Mouse (Mus musculus): ENCODE results near the gene Nme7.

The Nme7 gene

DNA sequence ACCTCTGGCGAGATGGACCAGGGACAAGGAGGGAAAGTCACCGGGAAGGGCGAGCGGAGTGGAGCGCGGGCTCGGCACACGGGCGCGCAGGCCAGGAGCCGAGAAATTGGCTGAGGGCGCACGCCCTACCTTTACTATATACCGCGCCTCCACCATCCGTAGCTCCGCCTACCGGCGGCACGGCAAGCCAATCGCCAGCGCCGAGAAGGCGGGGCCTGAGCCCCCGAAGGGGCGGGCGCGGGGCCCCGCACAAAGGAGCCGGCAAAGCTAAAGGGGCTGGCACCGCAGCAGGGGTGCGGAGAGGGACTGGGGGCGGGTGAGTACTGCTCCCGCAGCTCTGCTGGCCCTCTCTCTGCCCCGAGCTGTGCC is 154.3 kb downstream of the Nme7 start, which contains the start of gene Atp1b1:
TSS of gene Atp1b1 (minus strand) at position 111 of the 369 bp plus-strand sequence.
- peak; percentile 67 to 85 for DNase-seq (ENCODE audit: low spot score in 2 of 2)

DNA sequence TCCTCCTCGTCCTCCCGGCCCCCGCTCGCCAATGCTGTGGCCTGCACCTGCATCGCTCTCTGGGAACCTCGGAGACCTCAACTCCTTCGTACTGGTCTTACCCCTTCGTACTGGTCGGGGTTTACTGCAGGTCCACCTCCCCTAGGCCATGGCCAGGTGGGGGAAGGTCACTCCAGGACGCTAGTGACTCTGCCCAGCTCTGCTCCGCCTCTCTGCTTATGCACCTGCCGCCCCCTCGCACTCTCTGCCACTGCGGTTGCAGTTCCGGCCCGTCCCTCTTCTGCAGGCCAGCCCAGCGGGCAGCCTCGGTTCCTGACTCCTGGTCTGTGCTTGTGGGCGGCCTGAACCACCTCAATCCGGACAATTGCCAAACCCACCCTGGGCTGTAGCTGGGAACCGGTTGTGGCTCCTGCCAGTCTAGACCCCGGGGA is 154.7 kb downstream of the Nme7 start:
- peak in 1 of 2 experiments; percentile 41 for DNase-seq (ENCODE audit: low spot score in 2 of 2)

DNA sequence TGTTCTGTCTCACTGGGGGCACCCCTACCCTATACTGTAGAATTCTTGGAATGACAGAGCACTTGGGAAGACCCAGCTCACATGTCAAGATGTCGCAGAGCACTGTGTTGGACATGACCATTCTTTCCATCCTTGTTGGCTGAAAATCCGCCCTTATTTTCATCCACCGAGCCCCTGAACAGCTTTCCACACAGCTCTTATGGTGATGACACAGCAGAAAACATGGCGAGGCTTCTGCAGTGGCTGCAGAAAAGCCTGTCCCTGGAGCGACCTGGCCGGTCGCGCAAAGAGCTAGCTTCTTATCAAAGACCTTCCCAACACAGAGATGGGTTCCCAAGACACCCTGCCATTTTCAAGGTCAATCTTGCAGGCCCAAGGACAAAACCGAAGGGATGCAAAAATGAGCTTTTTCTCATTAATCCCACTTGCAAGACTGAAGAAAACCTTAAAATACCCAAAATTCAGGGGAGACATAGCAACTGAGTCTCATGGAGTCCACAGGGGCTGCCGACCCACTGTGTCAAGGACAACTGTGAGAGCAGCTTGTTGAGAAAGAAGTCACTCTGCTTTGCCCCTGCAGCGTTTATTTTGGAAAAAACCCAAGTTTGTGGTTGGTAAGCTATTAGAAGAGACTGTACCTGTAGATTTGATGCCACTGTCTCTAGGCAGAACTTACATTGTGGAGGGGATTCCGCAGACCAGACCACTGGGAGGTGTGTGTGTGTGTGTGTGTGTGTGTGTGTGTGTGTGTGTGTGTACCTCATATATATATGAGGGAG is 155.4 kb downstream of the Nme7 start:
- DNase-seq (ENCODE audit: low spot score in 2 of 2): no peak

DNA sequence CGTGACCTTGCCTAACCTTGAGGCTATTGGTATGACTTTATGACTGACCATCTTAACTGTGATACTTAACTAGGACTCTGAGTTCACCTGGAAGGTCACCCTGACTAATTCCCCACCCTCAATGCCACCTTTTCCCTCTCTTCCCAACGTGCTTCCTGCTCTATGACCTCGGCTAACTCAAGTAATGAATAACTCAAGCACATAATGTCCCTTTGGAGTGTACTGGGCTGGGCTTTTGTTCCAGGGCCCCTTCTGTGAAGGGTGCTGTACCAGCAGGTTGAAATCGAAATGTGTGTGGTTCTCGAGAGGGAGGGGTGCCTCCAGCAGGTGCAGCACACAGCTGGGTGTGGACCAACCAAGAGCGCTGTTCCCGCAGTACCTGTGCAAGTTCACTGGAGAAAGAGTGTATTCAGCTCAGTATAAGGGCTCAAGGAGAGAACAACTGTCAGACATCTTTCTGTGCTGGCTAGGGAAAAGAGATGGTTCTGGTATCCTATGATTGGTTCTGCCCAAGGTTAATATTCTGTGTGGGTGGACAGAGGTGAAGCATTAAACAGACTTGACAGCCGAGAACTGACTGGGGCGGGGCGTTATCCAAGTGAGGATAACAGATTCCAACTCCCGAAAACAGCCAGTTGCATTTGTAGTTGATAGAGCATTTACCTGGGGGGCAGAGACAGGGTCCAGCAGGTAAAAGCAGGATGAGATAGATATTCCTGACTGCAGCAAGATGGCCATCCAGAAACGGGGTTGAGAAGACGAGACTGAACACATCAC is 157.2 kb downstream of the Nme7 start:
- DNase-seq (ENCODE audit: low spot score in 2 of 2): no peak

DNA sequence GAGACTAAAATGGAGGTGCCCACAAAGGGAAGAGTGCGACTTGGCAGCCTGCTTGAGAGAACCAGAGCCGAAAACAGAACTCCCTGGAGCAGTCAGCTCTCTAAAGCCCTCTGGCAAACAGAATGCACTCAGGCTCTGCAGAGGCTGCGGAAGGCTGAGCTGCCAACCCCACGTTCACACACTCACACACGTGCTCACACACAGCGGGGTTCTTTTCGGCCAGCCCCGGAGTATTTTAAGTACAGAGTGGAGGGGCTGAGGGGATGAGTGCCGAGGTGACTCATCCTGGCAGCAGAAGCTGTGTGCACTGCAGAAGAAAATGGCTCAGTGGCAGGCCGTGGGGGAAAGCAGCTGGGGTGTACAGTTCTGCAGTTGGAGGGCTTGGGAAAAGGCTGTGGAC is 157.8 kb downstream of the Nme7 start:
- DNase-seq (ENCODE audit: low spot score in 2 of 2): no peak

DNA sequence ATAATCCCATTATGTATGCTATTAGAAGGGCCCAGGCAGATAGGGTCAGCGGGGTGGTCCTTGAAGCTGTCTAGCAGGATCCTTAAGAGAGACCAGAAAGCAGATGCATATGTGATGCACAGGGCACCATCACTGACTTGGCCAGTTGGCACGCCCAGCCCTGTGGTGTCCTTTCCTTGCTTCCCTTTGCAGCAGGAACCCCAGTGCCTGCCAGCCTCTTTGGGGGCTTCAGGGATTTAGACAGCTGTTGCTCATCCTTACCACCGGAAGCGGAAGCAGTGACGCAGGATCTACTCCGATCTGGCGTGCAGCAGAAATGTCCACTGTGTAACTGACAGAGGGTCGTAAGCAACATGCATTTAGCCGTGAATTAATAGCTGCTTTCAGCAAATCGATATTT is 163.5 kb downstream of the Nme7 start:
- no peak for DNase-seq (ENCODE audit: low spot score in 2 of 2)

DNA sequence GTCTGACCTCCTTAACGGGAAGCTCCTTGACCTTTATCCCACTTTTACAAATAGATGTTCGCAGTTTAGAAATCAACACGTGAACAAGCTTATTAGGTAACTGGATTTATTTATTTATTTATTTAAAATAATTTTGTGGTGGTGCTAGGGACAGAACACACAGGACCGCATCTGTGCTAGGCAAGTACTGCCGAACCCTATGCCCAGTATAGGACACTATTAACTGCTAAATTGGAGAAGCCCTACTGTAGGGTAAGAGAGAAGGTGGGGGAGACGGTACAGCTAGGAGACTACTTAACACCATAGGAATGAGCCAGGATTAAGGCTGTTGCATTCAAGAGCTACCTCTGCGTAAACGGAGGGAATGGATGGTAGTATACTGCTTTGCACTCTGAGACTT is 164.4 kb downstream of the Nme7 start:
- no peak for DNase-seq (ENCODE audit: low spot score in 2 of 2)

DNA sequence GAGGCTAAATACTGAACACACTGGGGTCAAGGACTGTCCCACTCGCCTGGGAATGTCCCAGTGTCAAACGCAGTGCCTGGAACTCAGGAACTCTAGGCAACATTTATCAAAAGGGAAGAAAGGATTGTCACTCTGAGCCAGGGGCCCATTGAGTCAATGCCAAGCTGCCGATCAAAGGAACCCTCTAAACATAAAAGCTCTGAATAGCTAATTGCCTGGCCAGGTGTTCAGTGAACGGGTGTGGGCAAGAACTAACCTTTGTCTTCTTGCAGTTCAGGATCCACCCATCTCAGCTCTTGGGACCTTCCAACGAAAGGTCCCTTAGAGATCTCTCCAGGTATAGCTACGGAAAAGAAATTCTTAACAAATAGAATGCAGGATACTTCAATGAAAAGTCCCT is 167.1 kb downstream of the Nme7 start:
- DNase-seq (ENCODE audit: low spot score in 2 of 2): no peak

DNA sequence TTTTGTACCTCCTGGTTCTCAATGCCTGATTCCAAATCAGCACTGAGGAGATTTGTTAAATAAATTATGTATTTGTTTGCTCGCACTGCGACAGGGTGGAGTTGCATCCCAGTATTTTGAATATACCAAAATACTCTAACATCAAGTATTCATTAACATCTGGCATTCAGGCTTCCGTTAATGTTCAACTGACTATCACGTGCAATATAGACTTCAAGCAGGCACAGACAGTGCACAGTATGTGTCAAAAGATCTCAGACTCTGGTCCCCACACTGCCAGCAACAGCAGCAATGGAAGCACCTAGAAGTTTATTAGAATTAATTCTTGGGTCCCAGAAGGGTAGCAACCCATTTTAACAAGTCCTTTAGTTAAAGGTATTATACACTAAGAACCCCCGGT is 167.7 kb downstream of the Nme7 start:
- DNase-seq (ENCODE audit: low spot score in 2 of 2): no peak

DNA sequence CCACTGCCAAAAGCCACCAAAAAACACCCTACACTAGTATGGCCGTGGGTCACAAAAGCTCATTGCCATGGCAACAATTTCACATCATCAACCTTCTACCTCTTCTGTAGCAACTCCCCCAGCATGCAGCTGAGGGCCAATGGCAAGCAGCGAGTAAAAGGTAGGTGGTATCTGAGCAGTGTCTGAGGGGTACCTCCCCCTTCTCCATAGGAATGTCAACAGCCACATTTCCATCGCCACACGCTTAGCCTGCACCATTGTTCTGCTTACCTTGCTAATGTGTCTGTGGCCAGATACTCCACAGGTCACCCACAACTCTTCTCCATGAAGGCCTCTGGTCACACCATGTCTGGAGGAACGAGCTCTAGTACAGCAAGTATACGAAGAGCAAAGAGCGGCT is 169.5 kb downstream of the Nme7 start:
- DNase-seq (ENCODE audit: low spot score in 2 of 2): no peak

DNA sequence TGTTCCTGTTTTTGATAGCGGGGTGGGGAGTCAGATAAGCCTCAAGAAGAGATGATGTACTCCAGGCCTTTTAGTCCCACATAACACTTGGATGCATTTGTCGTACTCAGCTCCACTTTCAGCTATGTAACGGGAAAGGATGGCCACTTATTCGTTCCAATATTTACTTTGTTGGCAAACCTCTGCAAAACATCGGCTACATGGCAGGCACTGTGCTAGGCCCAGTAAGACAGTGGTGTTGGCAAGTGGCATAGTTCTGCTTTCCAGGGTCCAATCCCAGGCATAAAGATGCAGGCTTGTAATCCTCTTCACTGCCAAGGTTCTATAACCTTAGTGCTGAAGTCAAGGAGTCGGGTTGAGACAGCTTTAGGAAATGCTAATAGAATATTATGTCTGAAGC is 170.4 kb downstream of the Nme7 start:
- DNase-seq (ENCODE audit: low spot score in 2 of 2): no peak

DNA sequence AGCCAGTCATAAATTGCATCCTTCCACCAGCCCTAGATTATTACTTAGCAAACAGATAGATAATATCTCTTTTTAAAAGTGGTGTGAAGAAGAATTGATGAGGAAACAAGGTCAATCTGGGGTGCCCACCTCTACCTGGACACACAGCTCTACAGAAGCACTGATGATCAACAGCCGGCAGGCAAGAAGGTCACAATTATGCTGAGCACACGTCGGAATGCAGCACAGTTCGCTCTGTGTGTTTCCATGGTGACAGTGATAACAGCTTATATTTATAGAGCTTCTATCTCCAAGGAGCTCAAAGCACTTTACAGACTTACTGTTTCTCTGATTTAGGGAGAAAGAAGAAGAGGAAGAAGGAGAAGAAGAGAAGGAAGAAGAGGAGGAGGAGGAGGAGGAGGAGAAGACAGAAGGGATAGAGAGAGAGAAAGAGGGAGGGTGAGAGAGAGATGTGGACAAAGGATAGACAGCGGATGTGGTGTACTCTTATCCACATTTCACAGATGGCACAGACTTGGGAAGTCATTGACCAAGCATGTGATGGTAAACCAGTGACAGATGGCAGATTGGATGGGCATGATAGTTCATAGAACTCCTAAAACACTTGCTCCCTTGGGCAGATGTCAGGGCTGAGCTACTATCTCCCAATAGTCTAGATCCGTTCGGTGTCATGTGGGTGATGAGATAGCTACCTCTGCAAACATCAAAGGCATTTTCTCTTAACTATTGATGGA is 171.0 kb downstream of the Nme7 start:
- DNase-seq (ENCODE audit: low spot score in 2 of 2): no peak

DNA sequence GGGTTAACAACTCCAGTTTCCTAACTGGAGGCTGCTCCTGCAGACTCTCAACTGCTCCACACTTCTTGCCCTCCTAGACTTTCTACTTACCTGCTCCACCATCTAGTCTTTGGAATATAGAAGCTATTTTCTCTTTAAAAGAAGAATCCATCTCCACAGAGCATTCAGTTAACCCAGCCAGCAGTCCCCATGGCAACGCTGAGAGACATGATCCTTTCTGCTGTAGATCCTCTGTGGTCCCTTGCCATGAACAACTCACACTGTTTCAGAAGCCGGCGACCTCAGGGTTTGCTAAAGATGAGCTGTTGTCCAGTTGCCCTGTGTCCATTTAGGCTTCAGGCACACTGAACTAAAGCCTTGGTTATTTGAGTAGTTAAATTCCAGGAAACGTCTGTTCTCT is 172.0 kb downstream of the Nme7 start:
- no peak for DNase-seq (ENCODE audit: low spot score in 2 of 2)

DNA sequence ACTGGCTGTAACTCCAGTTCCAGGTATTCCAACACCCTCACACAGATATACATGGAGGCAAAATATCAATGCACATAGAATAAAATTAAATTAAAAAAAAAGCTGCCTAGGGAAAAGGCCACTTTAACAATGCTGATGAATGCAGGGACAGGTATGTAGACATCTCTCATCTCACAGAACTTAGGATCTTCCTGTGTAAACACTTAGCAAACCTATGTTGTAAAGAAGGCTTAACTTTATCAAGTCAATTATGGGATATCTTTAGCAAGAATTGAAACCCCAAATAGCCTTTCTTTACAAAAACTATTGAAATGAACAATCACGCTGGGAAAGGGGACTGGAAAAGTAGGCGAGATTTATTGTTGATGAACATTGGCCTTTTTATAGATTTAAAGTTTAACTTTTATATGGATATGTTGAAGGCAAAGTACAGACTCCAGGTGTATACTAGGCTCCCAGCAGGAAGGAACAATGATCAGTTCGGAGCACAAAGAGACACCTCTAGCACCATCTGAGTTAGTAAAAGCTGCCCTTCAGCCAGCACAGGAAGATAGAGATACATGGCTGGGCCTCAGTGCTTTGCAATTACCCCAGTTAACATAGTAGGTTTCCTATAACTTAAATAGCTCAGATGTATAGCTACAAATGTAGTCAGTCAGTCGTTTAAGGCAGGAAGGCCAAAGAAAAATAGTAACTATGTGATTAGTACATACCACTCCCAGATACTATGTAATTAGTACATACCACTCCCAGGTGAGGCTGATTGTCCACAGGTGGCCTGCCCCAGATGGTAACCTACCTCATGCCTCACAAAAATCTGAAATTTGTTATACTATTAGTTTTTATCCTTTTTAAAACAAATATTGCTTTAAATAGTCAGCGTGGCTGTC is 177.1 kb downstream of the Nme7 start:
- no peak for DNase-seq (ENCODE audit: low spot score in 2 of 2)

DNA sequence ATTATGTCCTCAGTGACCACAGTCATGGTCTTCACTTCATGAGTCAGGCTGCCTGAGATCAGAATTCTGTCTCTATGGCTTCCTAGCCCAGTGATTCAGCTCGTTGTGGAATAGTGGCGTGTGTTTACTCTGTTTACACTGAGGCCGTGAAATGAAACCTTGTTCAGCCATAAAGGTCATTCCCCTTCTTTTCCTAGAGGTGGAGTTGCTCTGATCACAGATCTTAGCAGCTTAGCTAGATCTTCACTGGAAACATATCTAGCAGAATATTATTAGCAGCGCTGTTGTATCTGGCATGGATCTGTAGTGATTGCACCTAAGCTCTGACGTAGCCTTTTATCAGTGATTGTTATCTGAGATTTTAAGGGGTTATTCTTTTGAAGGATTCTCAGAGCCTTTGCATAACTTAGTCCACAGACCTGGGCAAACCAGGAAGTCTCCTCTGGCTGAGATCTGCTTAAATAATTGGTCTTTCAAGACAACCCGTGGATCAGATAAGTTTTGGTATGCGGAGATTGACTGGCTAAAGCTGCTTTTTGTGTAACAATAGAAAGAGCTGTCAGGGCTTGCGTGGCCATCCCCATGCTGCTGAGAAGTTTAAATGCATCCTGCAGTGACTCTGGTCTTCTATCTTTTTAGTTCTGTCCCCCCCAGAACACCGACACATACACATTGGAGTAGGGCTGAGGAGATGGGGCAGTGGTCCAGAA is 177.9 kb downstream of the Nme7 start:
- no peak for DNase-seq (ENCODE audit: low spot score in 2 of 2)

DNA sequence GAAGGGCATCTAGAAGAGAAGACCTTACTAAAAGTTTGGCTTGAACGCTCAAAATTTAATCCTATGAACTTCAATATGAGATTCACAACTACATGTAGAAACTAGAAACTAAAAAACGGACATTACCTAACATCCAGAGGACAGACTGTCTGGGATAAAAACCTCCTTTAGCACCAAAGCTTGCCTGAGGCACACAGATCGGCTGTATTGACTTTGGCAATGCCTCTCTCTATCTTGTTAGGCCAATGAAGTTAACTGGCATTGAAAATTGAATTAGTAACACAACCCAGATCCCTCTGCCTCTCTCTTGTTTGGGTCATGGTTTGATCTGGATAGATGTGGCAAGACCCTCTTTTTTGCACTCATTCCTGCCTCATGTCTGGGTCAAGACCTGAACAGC is 178.9 kb downstream of the Nme7 start:
- DNase-seq (ENCODE audit: low spot score in 2 of 2): no peak

DNA sequence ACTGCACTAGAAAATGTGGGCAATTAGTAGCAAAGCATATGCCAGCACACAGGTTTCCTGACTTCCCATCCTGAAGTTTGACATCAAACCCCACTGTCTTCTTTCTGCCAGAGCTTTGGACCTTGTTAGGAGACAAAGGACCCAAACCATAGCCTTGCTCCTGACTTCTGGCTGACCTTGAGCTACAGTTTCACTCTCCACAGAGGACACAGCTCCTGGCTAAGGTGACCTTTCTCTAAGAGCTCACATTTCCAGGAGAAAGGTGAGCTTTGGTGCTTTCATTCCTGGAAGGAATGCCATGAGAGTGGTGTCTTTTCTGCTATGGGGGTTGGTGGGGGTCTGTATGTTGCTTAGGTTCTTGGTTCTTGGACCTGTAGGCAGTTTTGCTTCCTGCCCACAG is 179.8 kb downstream of the Nme7 start:
- no peak for DNase-seq (ENCODE audit: low spot score in 2 of 2)
